Mouse (Mus musculus) left cerebral cortex, adult 2 months (tissue): Measurements from ENCODE around the gene Nxpe2. TPM values are rescaled to one million over a fixed set of nuclear protein-coding genes. Genes with fewer than 3 reads are reported as not detected.

Experiments used
- DNase-seq, 2 experiments: peaks; one replicate each; pipeline ENCODE4 v3.0.0; 2021 to 2022; ENCODE audit warnings: low spot score in 2 of 2, mixed read lengths in 1 of 2; ENCODE audit errors: extremely low spot score in 1 of 2
- H3K27ac ChIP-seq: fragments of 200-600 bp; 2 replicates; pipeline ENCODE4 v1.8.1; 2022
- H3K4me3 ChIP-seq: fragments of 200-600 bp; 2 replicates; pipeline ENCODE4 v1.8.1; 2022
- CTCF ChIP-seq: fragments of 200-600 bp; IDR thresholded peaks from 2 replicates; pipeline ENCODE4 v1.8.1; 2022; ENCODE audit warnings: antibody characterized with exemption, mild to moderate bottlenecking, moderate library complexity
- intact Hi-C: fragments of 180-260 bp; cut with DNase I; formaldehyde crosslinking; loops from one replicate; pipeline ENCODE4 v1.15.1; 2025
- long read RNA-seq, 2 experiments: library from polyadenylated mRNA; stranded (forward); transcript quantifications; one replicate each; pipeline ENCODE4 v2.0.0; 2021; ENCODE audit warnings: borderline mapping rate in 2 of 2
- total RNA-seq, 2 experiments: library from RNA; stranded (reverse); gene quantifications; 2 replicates each; pipeline ENCODE4 v1.2.3; 2021

Nxpe2 gene
- under 1 TPM; 0.16 to 0.32 TPM for total RNA-seq
- long read RNA-seq, experiment 1, partial matches to known transcripts = 0 of 2 reads
- long read RNA-seq, experiment 1, other reads (novel, unspliced or antisense) = 2 of 2 reads
- long read RNA-seq, experiment 2 = 0 reads

GRCm38 (mm10) chr9:48353148-48353698 lies at the start of gene Nxpe2:
Gene Nxpe2, minus strand, starts transcription at chr9:48353454.
- no peak for TF ChIP-seq CTCF
- no peak within 1 kb of the TSS; the same call in 1 of the 2 replicates for H3K27ac ChIP-seq
- DNase-seq = no peak
- intact Hi-C loops = no loop called here
- H3K4me3 ChIP-seq = no peak within 1 kb of the TSS

- no peak for TF ChIP-seq CTCF
- H3K4me3 ChIP-seq = no peak overlapping the region
- DNase-seq = no peak
- no peak overlapping the region for H3K27ac ChIP-seq
- intact Hi-C loops = no loop called here
These were observed 36.7 kb upstream of the Nxpe2 start for GRCm38 (mm10) chr9:48389983-48390382.

GRCm38 (mm10) chr9:48388451-48388850 lies 35.2 kb upstream of the Nxpe2 start:
- no peak for TF ChIP-seq CTCF
- Histone ChIP-seq H3K4me3 (no peak overlapping the region), H3K27ac (no peak overlapping the region)
- intact Hi-C loops = no loop called here
- no peak for DNase-seq

GRCm38 (mm10) chr9:48374357-48374756 lies 21.1 kb upstream of the Nxpe2 start:
- intact Hi-C loops = no loop called here

GRCm38 (mm10) chr9:48373232-48373878 lies 20.1 kb upstream of the Nxpe2 start:
- Histone ChIP-seq H3K27ac (no peak overlapping the region), H3K4me3 (no peak overlapping the region)
- intact Hi-C loops = no loop called here
- DNase-seq = no peak
- no peak for TF ChIP-seq CTCF

More at GRCm38 (mm10) chr9:48374357-48374756, 21.1 kb upstream of the Nxpe2 start:
- TF ChIP-seq CTCF = no peak
- DNase-seq = no peak
- Histone ChIP-seq H3K4me3 (no peak overlapping the region), H3K27ac (no peak overlapping the region)

DNA sequence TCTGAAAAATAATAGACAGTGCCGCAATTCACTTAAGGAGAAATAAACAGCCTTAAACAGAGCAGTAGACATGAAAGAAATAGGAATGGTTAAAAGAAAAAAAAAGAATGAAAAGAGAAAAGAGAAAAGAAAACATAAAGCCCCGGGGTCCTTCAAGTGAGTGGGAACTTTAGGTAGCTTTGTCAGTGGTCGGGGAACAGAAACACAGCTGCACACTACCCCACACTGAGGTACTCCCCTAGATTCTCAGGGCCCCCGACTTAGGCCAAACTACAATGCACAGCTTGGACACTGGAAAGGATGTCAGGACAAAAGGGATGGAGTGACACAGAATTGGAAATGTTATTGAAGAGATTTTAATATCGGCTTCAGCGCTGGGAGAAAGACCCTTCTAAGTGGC lies 9.5 kb upstream of the Nxpe2 start:
- Histone ChIP-seq H3K27ac (no peak overlapping the region), H3K4me3 (no peak overlapping the region)
- intact Hi-C loops = no loop called here
- no peak for DNase-seq
- no peak for TF ChIP-seq CTCF

GRCm38 (mm10) chr9:48361815-48362631 lies 8.8 kb upstream of the Nxpe2 start:
- H3K4me3 ChIP-seq = no peak overlapping the region
- intact Hi-C loops = no loop called here
- no peak for TF ChIP-seq CTCF
- H3K27ac ChIP-seq = no peak overlapping the region
- DNase-seq = no peak

GRCm38 (mm10) chr9:48360826-48361225 lies 7.6 kb upstream of the Nxpe2 start:
- Histone ChIP-seq H3K4me3 (no peak overlapping the region), H3K27ac (no peak overlapping the region)
- intact Hi-C loops = no loop called here
- no peak; the same call in 1 of the 2 replicates for TF ChIP-seq CTCF
- no peak for DNase-seq

DNA sequence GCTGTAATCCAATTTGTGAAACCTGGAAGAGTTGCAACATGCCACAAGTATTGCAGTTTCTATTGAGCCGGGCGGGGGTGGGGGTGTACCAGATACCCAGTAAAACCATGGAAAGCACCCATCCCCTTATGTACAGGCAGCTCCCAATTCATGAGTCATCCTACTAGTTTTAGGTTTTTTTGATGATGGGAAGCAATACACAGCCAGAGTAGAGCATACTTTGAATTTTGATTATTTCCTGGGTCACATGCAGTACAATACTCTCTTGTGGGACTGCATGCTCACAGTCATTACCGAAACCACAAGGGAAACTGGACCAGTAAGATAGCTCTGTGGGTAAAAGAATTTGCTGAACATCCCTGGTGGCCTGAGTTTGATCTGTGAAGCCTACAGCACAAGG lies 3.8 kb upstream of the Nxpe2 start:
- no peak overlapping the region for H3K4me3 ChIP-seq
- intact Hi-C loops = no loop called here
- TF ChIP-seq CTCF = no peak
- no peak overlapping the region for H3K27ac ChIP-seq
- no peak for DNase-seq

- TF ChIP-seq CTCF = peak; percentile 97
- peak; percentile 67 to 73 for DNase-seq
- Histone ChIP-seq H3K4me3 (no peak overlapping the region), H3K27ac (no peak overlapping the region)
- intact Hi-C loops = loop anchor here (1.0 kb wide), 1 partner anchor 88 kb away; no protein-coding TSS in a partner anchor
These were observed 1.5 kb upstream of the Nxpe2 start for GRCm38 (mm10) chr9:48354793-48355192.

- DNase-seq = no peak
- intact Hi-C loops = loop anchor here (1.0 kb wide), 1 partner anchor 88 kb away; no protein-coding TSS in a partner anchor
- Histone ChIP-seq H3K4me3 (no peak overlapping the region), H3K27ac (no peak overlapping the region)
- no peak for TF ChIP-seq CTCF
These were observed 868 bp upstream of the Nxpe2 start for GRCm38 (mm10) chr9:48354122-48354521.

DNA sequence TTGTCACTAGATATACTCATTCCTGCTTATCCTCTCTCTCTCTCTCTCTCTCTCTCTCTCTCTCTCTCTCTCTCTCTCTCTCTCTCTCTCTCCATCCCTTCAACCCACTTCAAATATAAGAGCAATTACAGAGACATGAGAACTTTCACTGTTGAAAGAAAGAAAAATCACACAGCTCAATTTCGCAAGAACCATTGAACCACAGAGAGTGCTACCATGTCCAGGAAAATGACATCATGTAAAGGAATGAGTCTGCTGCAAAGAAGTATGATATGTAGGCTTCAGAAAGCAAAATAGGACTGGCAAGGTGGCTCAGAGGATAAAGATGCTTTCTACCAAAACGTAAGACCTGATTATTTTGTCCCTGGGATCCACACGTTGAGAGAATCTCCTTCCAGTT lies 7.4 kb downstream of the Nxpe2 start:
- H3K4me3 ChIP-seq = no peak overlapping the region
- intact Hi-C loops = no loop called here
- no peak for TF ChIP-seq CTCF
- DNase-seq = no peak
- no peak overlapping the region for H3K27ac ChIP-seq
